Mouse (Mus musculus) cerebellum, adult 2 months (tissue): ENCODE measurements around the gene Tgfbr3. TPM values are rescaled to one million over a fixed set of nuclear protein-coding genes. Genes with fewer than 3 reads are reported as not detected.

Source experiments
- DNase-seq, 2 experiments: peaks; one replicate each; pipeline ENCODE4 v3.0.0; 2021
- H3K27ac ChIP-seq: fragments of 200-500 bp; 2 replicates; pipeline ENCODE4 v1.5.1; 2012; ENCODE audit warnings: low read length, control low read depth, inconsistent platforms; ENCODE audit not compliant: insufficient read depth
- H3K27me3 ChIP-seq: fragments of 200-500 bp; 2 replicates; pipeline ENCODE4 v1.6.1; 2012; ENCODE audit warnings: inconsistent platforms, mild to moderate bottlenecking, low read length, moderate library complexity; ENCODE audit not compliant: control insufficient read depth, insufficient read depth
- H3K4me1 ChIP-seq: fragments of 200-500 bp; 2 replicates; pipeline ENCODE4 v1.6.1; 2011; ENCODE audit warnings: low read length; ENCODE audit not compliant: control insufficient read depth, insufficient read depth
- H3K4me3 ChIP-seq: fragments of 200-500 bp; replicated peaks from 2 replicates; pipeline ENCODE3; 2011; ENCODE audit warnings: mild to moderate bottlenecking, low read depth, low read length, control low read depth; ENCODE audit not compliant: insufficient read depth
- CTCF ChIP-seq: fragments of 200-500 bp; IDR thresholded peaks from 2 replicates; pipeline ENCODE4 v1.5.1; 2011; ENCODE audit warnings: low read depth, mild to moderate bottlenecking, control low read depth, low read length, moderate library complexity, borderline replicate concordance; ENCODE audit not compliant: insufficient read depth
- POLR2A ChIP-seq: fragments of 200-500 bp; IDR thresholded peaks from 2 replicates; pipeline ENCODE4 v1.6.1; 2011; ENCODE audit warnings: low read length, control low read depth, borderline replicate concordance; ENCODE audit not compliant: insufficient read depth
- WGBS: fragments of 180-500 bp; shearing (Covaris S2); methylation state at CpG from one replicate; pipeline ENCODE4 v1.1.7; 2018; 5-methylcytosine and 5-hydroxymethylcytosine counted together
- polyA plus RNA-seq: library from polyadenylated mRNA; depleted of rRNA; stranded (reverse); fragments of >200 nt; gene quantifications from 2 replicates; pipeline ENCODE4 v1.2.3, GENCODE M21; 2012

Tgfbr3 gene
- polyA plus RNA-seq, 1 experiment, result 11.5 TPM

DNA sequence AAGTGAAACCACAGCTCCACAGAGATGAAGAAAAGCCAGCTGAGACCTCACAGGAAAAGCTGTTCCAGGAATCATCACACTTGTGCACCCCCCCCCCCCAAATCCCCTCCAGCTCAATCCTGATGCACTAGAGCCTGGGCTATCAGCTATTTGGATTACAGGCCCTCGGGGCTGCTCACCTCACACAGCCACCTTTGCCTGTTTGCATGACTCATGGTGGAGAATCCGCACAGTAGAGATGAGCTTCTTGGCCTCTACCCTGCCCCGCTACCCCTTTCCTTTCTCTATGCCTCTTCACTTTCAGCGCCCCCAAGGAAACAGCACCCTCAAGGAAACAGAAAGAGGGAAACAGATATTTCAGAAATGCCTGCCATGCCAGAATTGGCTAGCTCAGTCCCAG lies 127.1 kb downstream of the Tgfbr3 start:
- no peak for DNase-seq
- Histone ChIP-seq H3K27ac (no peak overlapping the region), H3K27me3 (no peaks in the 10 kb centered on the region), H3K4me1 (peaks cover 6% of the 10 kb centered on the region; the same call in 1 of the 2 replicates), H3K4me3 (no peak overlapping the region)
- WGBS, result 90% methylated on average over 4 of the region's 4 CpGs
- no peak for TF ChIP-seq POLR2A
- no peak for TF ChIP-seq CTCF

- Histone ChIP-seq H3K4me3 (no peak overlapping the region), H3K4me1 (0 out of 2 replicates have a peak, but pooled peaks cover 3% of the 10 kb centered on the region), H3K27me3 (no peaks in the 10 kb centered on the region), H3K27ac (no peak overlapping the region)
- DNase-seq, result no peak
- TF ChIP-seq CTCF, result no peak
- no peak for TF ChIP-seq POLR2A
- 83% methylated on average over 8 of the region's 8 CpGs for WGBS
Observed at GRCm38 (mm10) chr5:107159914-107160890, 129.2 kb downstream of the Tgfbr3 start.

DNA sequence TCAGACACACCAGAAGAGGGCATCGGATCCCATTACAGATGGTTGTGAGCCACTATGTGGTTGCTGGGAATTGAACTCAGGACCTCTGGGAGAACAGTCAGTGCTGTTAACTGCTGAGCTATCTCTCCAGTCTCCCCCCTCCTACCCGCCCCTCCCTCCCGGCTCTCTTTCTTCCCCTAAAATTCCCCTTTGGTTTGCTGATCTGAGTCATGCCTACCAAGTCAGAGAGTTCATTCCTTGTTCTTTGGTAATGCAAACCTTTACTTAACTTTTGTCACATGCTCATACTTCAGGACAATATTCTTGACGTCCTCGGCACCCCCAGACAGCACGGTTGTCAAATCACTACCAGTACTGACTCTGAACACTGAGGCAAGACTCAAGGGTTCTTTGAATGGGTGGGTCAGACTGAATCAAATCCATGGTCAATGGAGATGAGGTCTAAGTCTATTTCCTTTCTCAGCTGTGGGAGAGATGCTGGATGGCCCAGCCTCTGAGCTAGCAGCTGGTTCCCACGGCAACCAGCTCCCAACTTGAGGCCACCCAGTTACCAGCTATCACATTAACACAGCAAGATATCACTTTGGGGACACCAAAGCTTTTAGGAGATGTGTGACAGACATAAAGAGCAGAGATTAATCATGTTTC lies 130.8 kb downstream of the Tgfbr3 start:
- TF ChIP-seq POLR2A, result no peak
- no peak for TF ChIP-seq CTCF
- no peak overlapping the region for H3K27ac ChIP-seq
- DNase-seq, result no peak
- 0 out of 2 replicates have a peak, but pooled peaks cover 3% of the 10 kb centered on the region for H3K4me1 ChIP-seq
- H3K4me3 ChIP-seq, result no peak overlapping the region
- no peaks in the 10 kb centered on the region for H3K27me3 ChIP-seq
- 82% methylated on average over 7 of the region's 7 CpGs for WGBS

DNA sequence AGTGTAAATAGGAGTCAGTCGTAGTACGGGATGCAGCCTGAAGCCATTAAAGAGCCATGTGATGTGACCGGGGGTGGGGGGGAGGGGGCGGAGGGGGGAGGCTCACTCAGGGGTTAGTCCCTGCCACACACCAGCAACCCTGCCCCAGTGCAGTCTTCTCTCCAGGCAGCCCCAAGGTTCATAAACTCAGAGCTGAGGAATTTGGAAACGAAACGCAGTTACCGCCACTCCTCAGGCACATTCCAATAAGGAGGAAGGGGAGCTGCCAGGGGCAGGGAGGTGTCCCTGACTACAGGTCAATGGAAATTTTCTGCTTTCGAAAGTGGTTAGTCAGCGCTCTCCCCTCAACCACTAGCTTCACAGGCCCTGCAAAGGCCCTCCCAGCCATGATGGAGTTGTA lies 132.0 kb downstream of the Tgfbr3 start:
- no peak for TF ChIP-seq POLR2A
- no peak for TF ChIP-seq CTCF
- Histone ChIP-seq H3K27me3 (no peaks in the 10 kb centered on the region), H3K4me3 (no peak overlapping the region), H3K4me1 (no peaks in the 10 kb centered on the region; the same call in 1 of the 2 replicates), H3K27ac (no peak overlapping the region)
- WGBS, result 85% methylated on average over 9 of the region's 9 CpGs
- no peak for DNase-seq

- no peak for TF ChIP-seq CTCF
- H3K4me1 ChIP-seq, result peaks cover 10% of the 10 kb centered on the region; the same call in 1 of the 2 replicates
- no peak overlapping the region for H3K4me3 ChIP-seq
- no peak overlapping the region for H3K27ac ChIP-seq
- DNase-seq, result no peak
- 70% methylated on average over 3 of the region's 3 CpGs for WGBS
- H3K27me3 ChIP-seq, result no peaks in the 10 kb centered on the region
Observed at GRCm38 (mm10) chr5:107156096-107156495, 133.3 kb downstream of the Tgfbr3 start.

DNA sequence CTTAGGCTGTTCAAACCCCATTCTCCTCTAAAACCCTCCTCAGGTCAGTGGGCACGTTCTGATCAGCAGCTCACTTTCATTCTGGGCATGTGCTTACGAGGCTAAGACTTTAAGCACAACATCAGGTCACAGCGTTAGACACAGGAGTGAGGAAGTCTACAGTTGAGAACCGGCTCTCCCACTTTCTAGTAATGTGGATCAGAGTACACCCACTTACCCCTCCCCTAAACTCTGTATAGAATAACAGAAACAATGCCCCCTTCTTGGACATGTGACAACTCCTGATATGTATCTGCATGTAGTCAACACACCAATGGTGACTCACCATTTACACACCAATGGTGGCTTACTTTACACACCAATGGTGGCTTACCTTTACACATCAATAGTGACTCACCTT lies 136.4 kb downstream of the Tgfbr3 start:
- no peak for TF ChIP-seq CTCF
- DNase-seq, result no peak
- Histone ChIP-seq H3K4me1 (peaks cover 12% of the 10 kb centered on the region; the same call in 1 of the 2 replicates), H3K27ac (no peak overlapping the region), H3K4me3 (no peak overlapping the region), H3K27me3 (no peaks in the 10 kb centered on the region)
- 89% methylated on average over 4 of the region's 4 CpGs for WGBS

GRCm38 (mm10) chr5:107151320-107151719 lies 138.1 kb downstream of the Tgfbr3 start:
- H3K27me3 ChIP-seq, result no peaks in the 10 kb centered on the region
- no peak for DNase-seq
- WGBS, result 86% methylated on average over 3 of the region's 3 CpGs

More at GRCm38 (mm10) chr5:107151320-107151719, 138.1 kb downstream of the Tgfbr3 start:
- TF ChIP-seq CTCF, result no peak
- no peak for TF ChIP-seq POLR2A
- Histone ChIP-seq H3K4me3 (no peak overlapping the region), H3K27ac (no peak overlapping the region), H3K4me1 (peaks cover 13% of the 10 kb centered on the region; the same call in 1 of the 2 replicates)
